Mouse (Mus musculus) embryonic facial prominence, embryonic 13.5 days (tissue): ENCODE data around the gene Gm43738. TPM values are rescaled to one million over a fixed set of nuclear protein-coding genes. Genes with fewer than 3 reads are reported as not detected.

Source experiments
- ATAC-seq: fragments of 200-750 bp; cut with Nextera tagmentation; 2 replicates; pipeline ENCODE4 v1.8.0; 2017; ENCODE audit warnings: low read depth; ENCODE audit not compliant: insufficient number of reproducible peaks, insufficient read depth, low FRiP score, low TSS enrichment
- H3K27ac ChIP-seq: fragments of 300-500 bp; sonication (generic); 2 replicates; pipeline ENCODE4 v1.5.1; 2015; ENCODE audit warnings: moderate library complexity, mild to moderate bottlenecking, inconsistent platforms
- H3K27me3 ChIP-seq: fragments of 300-500 bp; sonication (generic); 2 replicates; pipeline ENCODE4 v1.6.1; 2015; ENCODE audit warnings: mild to moderate bottlenecking, inconsistent platforms
- H3K36me3 ChIP-seq: fragments of 300-500 bp; sonication (generic); 2 replicates; pipeline ENCODE4 v1.6.1; 2015; ENCODE audit warnings: mild to moderate bottlenecking, inconsistent platforms
- H3K4me1 ChIP-seq: fragments of 300-500 bp; sonication (generic); 2 replicates; pipeline ENCODE4 v1.6.1; 2015; ENCODE audit warnings: inconsistent platforms
- H3K4me2 ChIP-seq: fragments of 300-500 bp; sonication (generic); 2 replicates; pipeline ENCODE4 v1.6.1; 2015; ENCODE audit warnings: moderate library complexity, mild to moderate bottlenecking, inconsistent platforms
- H3K4me3 ChIP-seq: fragments of 300-500 bp; sonication (generic); 2 replicates; pipeline ENCODE4 v1.5.1; 2015; ENCODE audit warnings: mild to moderate bottlenecking, inconsistent platforms
- H3K9ac ChIP-seq: fragments of 300-500 bp; sonication (generic); 2 replicates; pipeline ENCODE4 v1.6.1; 2015; ENCODE audit warnings: mild to moderate bottlenecking, inconsistent platforms
- H3K9me3 ChIP-seq: fragments of 300-500 bp; sonication (generic); 2 replicates; pipeline ENCODE4 v1.6.1; 2016; ENCODE audit warnings: inconsistent platforms
- WGBS: fragments of 180-500 bp; shearing (Covaris S2); methylation state at CpG from one replicate; pipeline ENCODE4 v1.1.7; 2015; ENCODE audit warnings: mixed read lengths; 5-methylcytosine and 5-hydroxymethylcytosine counted together
- polyA plus RNA-seq: library from polyadenylated mRNA; unstranded; fragments of >200 nt; fragmentation: Nextera tagmentation; extraction: Ambion mirVana; gene quantifications from 2 replicates; pipeline ENCODE4 v1.2.1, GENCODE M21; 2015

The Gm43738 gene
- polyA plus RNA-seq, 1 experiment from 2014 or later = not detected

DNA sequence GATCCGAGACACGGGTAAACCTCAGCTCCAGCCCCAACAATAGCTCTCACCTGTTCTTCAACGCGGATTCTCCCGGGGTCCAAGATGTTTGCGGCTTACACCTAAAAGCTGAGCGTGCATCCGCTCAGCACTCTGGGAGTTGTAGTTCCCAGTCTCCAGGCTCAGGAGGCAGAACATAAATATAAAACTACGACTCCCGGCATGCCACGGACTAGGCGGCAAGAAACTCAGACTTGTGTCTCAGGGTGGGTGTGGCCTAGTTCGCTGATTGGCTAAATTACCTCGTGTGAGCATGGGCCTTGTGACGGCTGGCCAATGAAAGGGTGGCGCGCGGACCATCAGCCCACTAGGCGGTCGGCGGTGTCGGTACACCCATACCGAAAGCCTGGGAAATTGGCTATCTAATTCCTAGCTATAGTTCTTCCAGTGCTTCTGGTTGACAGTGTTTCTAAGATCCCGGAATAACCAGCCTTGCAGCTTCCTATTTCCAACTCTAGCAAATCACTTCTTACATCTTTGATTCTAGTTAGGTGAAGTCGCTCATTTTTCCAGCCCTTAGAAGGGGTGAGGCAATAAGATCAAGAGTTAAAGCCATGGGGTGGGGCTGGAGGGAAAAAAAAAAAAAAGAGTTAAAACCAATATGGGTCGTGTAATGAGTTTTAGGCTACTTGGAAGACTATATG lies 1.1 kb upstream of the Gm43738 start, which contains the start of gene Fdps:
Gene Fdps (minus strand): TSS at position 148 of the 683 bp plus-strand sequence.
- Histone ChIP-seq H3K27me3 (no peaks in the 10 kb centered on the region), H3K4me1 (peaks cover 35% of the 10 kb centered on the region), H3K4me3 (peak within 1 kb of the TSS; percentile 67), H3K9me3 (no peaks in the 10 kb centered on the region), H3K9ac (peak within 1 kb of the TSS; percentile 76), H3K36me3 (peaks cover 29% of the 10 kb centered on the region), H3K27ac (peak within 1 kb of the TSS; percentile 68), H3K4me2 (peak within 1 kb of the TSS; percentile 85)
- WGBS = under 1% methylated on average over 26 of the region's 26 CpGs
- ATAC-seq = peak; percentile 99

- H3K4me3 ChIP-seq = peak overlapping the region; percentile 67
- H3K9me3 ChIP-seq = no peaks in the 10 kb centered on the region
- peaks cover 34% of the 10 kb centered on the region for H3K36me3 ChIP-seq
- H3K9ac ChIP-seq = peak overlapping the region; percentile 76
- no peaks in the 10 kb centered on the region for H3K27me3 ChIP-seq
- peaks cover 35% of the 10 kb centered on the region for H3K4me1 ChIP-seq
- H3K27ac ChIP-seq = peak overlapping the region; percentile 68
- H3K4me2 ChIP-seq = peak overlapping the region; percentile 85
- WGBS = under 1% methylated on average over 19 of the region's 19 CpGs
- ATAC-seq = no peak
Observed at GRCm38 (mm10) chr3:89101459-89101811, 536 bp upstream of the Gm43738 start.

- Histone ChIP-seq H3K4me3 (no peak overlapping the region), H3K27ac (no peak overlapping the region), H3K27me3 (peaks cover 19% of the 10 kb centered on the region), H3K36me3 (peaks cover 50% of the 10 kb centered on the region), H3K4me1 (peaks cover 35% of the 10 kb centered on the region), H3K9ac (no peak overlapping the region), H3K9me3 (no peaks in the 10 kb centered on the region), H3K4me2 (no peak overlapping the region)
- WGBS = 81% methylated on average over 10 of the region's 10 CpGs
- no peak for ATAC-seq
Observed at GRCm38 (mm10) chr3:89094021-89094420, 6.9 kb downstream of the Gm43738 start.

GRCm38 (mm10) chr3:89093175-89093574 lies 7.7 kb downstream of the Gm43738 start, which contains the start of gene Rusc1:
Rusc1 (minus strand) TSS chr3:89093311.
- Histone ChIP-seq H3K4me3 (peak within 1 kb of the TSS; percentile 64), H3K9ac (peak within 1 kb of the TSS; percentile 76), H3K9me3 (no peaks in the 10 kb centered on the region), H3K36me3 (peaks cover 51% of the 10 kb centered on the region), H3K4me1 (peaks cover 34% of the 10 kb centered on the region), H3K4me2 (peak within 1 kb of the TSS; percentile 99), H3K27me3 (peaks cover 25% of the 10 kb centered on the region), H3K27ac (no peak within 1 kb of the TSS)
- peak; percentile 72 for ATAC-seq
- under 1% methylated on average over 18 of the region's 18 CpGs for WGBS

- H3K4me3 ChIP-seq = peak overlapping the region; percentile 64
- 17% methylated on average over 11 of the region's 11 CpGs for WGBS
Observed at GRCm38 (mm10) chr3:89092509-89093090, 8.3 kb downstream of the Gm43738 start.

GRCm38 (mm10) chr3:89091811-89092508 lies 8.9 kb downstream of the Gm43738 start:
- no peaks in the 10 kb centered on the region for H3K9me3 ChIP-seq
- H3K4me1 ChIP-seq = peaks cover 39% of the 10 kb centered on the region
- H3K4me3 ChIP-seq = peak overlapping the region; percentile 64
- no peak for ATAC-seq
- H3K36me3 ChIP-seq = peaks cover 42% of the 10 kb centered on the region
- H3K27me3 ChIP-seq = peaks cover 25% of the 10 kb centered on the region
- WGBS = 13% methylated on average over 20 of the region's 20 CpGs
- peak overlapping the region; percentile 76 for H3K9ac ChIP-seq
- no peak overlapping the region; the same call in 1 of the 2 replicates for H3K27ac ChIP-seq
- peak overlapping the region; percentile 99 for H3K4me2 ChIP-seq

More at GRCm38 (mm10) chr3:89092509-89093090, 8.3 kb downstream of the Gm43738 start:
- H3K4me2 ChIP-seq = peak overlapping the region; percentile 99
- H3K27me3 ChIP-seq = peaks cover 25% of the 10 kb centered on the region
- no peaks in the 10 kb centered on the region for H3K9me3 ChIP-seq
- ATAC-seq = no peak
- H3K36me3 ChIP-seq = peaks cover 49% of the 10 kb centered on the region
- H3K27ac ChIP-seq = no peak overlapping the region
- H3K4me1 ChIP-seq = peaks cover 38% of the 10 kb centered on the region
- H3K9ac ChIP-seq = peak overlapping the region; percentile 76

GRCm38 (mm10) chr3:89090694-89091655 lies 9.9 kb downstream of the Gm43738 start:
- Histone ChIP-seq H3K9me3 (no peaks in the 10 kb centered on the region), H3K4me2 (peak overlapping the region; percentile 99), H3K27me3 (peaks cover 25% of the 10 kb centered on the region), H3K27ac (peak overlapping the region; percentile 89), H3K4me3 (peak overlapping the region; percentile 64), H3K4me1 (peaks cover 39% of the 10 kb centered on the region), H3K9ac (peak overlapping the region; percentile 76), H3K36me3 (peaks cover 40% of the 10 kb centered on the region)
- under 1% methylated on average over 71 of the region's 74 CpGs for WGBS
- peak; percentile 74 for ATAC-seq

DNA sequence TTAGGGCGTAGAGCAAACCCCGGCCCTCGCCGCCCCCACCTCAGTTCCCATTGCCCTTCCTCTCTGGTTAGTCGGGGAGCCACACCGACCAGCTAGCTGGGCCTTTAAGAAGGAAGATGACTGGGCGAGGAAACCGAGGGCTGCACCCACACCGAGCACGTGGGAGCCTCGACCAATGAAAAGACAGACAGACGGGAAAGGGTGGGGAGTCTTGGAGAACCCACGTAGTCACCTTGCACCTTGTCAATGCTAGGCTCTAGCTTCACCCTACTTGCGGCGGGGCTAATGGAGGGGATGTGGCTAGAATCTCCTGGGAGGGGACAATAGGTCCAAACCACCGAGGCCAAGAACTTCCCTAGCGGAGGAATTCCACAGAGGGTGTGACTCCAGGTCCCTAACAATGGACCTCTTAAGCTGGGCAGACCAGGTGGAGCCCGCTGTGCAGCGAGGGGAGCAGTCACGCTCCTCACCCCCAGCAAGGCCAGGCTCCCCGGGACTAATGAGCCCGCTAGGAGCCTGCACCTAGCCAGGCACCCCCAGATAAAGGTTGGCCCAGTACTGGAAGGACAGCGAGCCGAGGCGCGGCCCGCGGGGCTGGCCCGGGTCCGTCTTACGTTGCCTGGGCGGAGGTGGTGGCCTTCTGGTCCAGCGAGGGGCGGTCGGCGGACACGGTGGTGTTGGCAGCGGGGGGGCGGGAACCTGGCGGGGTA lies 10.9 kb downstream of the Gm43738 start:
- no peaks in the 10 kb centered on the region for H3K9me3 ChIP-seq
- peak overlapping the region; percentile 76 for H3K9ac ChIP-seq
- peak overlapping the region; percentile 64 for H3K4me3 ChIP-seq
- H3K27ac ChIP-seq = peak overlapping the region; percentile 89
- H3K27me3 ChIP-seq = peaks cover 25% of the 10 kb centered on the region
- peak; percentile 78 for ATAC-seq
- WGBS = under 1% methylated on average over 40 of the region's 40 CpGs
- peaks cover 35% of the 10 kb centered on the region for H3K36me3 ChIP-seq
- H3K4me1 ChIP-seq = peaks cover 39% of the 10 kb centered on the region
- peak overlapping the region; percentile 99 for H3K4me2 ChIP-seq

- H3K4me2 ChIP-seq = peak overlapping the region; percentile 99
- WGBS = 60% methylated on average over 14 of the region's 14 CpGs
- H3K27ac ChIP-seq = no peak overlapping the region
- peaks cover 35% of the 10 kb centered on the region for H3K36me3 ChIP-seq
- H3K4me1 ChIP-seq = peaks cover 39% of the 10 kb centered on the region
- peak overlapping the region; percentile 64 for H3K4me3 ChIP-seq
- H3K27me3 ChIP-seq = peaks cover 25% of the 10 kb centered on the region
- H3K9ac ChIP-seq = peak overlapping the region; percentile 76; the same call in 1 of the 2 replicates
- ATAC-seq = no peak
- H3K9me3 ChIP-seq = no peaks in the 10 kb centered on the region
Observed at GRCm38 (mm10) chr3:89088974-89089373, 11.9 kb downstream of the Gm43738 start.

DNA sequence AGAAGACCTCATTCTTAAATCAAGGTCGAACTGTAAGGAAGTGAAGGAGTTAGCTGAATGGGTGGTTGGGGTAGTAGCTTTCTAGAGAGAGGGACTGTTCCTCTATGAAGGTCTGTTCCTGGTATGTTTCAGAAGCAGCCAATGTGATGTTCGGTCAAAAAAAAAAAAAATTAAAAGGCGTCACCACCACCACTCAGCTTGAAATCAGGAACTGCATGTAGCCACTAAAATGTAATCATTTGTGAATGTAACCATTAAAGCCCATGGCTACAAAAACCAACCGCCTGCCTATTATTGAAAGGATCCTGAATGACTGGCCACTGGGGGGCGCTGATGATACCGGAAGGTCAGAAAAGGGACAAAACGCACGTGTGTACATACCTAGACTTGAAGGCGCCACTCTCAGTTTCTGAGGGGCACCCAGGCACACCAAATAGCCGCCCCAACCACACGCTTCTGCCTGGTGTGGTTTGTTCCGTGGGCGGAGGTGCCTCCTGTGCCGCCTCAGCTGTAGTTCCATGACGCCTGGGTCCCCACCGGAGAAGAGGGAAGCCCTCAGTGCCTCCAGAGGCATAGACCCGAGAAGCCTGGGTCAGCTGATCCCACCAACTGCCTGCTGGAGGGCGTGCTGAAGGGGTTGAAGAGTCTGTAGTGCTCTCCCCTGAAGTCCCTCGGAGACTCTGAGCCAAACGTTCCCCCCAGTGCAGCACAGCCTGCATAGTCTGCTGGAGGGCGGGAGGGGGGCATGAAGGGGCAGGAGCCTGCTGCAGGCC lies 13.4 kb downstream of the Gm43738 start:
- ATAC-seq = no peak
- peak overlapping the region; percentile 28; the same call in 1 of the 2 replicates for H3K27ac ChIP-seq
- H3K9me3 ChIP-seq = no peaks in the 10 kb centered on the region
- peaks cover 32% of the 10 kb centered on the region for H3K4me1 ChIP-seq
- H3K4me3 ChIP-seq = peak overlapping the region; percentile 5; the same call in 1 of the 2 replicates
- 21% methylated on average over 21 of the region's 21 CpGs for WGBS
- H3K9ac ChIP-seq = peak overlapping the region; percentile 36; the same call in 1 of the 2 replicates
- H3K4me2 ChIP-seq = peak overlapping the region; percentile 36
- H3K36me3 ChIP-seq = peaks cover 40% of the 10 kb centered on the region
- H3K27me3 ChIP-seq = peaks cover 18% of the 10 kb centered on the region
